Mouse (Mus musculus): Measurements from ENCODE around the gene Olfr325.
A peak's percentile ranks its signal among the peaks of the same experiment; 100 is the strongest.

The Olfr325 gene

DNA sequence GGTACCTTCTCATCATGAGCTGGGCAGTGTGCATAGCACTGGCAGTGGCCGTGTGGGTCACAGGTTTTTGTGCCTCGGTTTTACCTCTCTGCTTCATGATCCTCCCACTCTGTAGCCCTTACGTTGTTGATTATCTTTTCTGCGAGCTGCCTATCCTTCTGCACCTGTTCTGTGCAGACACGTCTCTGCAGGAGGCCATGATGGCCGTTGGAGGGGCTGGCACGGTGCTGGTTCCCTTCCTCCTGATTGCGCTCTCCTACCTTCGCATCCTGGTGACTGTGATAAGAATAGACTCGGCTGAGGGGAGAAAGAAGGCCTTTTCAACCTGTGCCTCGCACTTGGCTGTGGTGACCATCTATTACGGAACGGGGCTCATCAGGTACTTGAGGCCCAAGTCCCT lies 20.3 kb downstream of the Olfr325 start:
- Histone ChIP-seq H3K9me3 (ENCODE audit: low read length) (no peaks in the 10 kb centered on the region), H3K36me3 (ENCODE audit: insufficient read depth, low read length) (no peaks in the 10 kb centered on the region)

DNA sequence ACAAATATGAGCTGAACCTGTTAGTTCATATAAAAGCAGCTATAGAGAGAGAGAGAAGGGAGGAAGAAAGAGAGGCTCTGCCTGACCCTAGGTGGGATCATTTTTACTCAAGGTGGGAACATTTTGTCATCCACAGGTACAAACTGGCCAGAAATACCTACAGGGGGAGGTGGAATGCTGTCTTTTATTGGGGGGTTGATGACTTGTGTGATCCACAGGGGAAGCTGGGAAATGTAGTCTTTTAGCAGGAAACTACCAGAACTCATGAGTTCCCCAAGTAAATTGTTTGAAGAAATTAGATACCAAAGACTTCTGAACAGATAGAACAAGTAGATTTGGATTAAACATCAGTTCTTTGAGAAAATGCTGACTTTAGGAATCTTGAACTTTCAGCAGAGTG lies 24.5 kb downstream of the Olfr325 start:
- Histone ChIP-seq H3K27me3 (ENCODE audit: insufficient read depth, low read length) (no peaks in the 10 kb centered on the region), H3K9me3 (ENCODE audit: low read length) (no peaks in the 10 kb centered on the region), H3K4me3 (replicated peaks; ENCODE audit: low read length) (no peak overlapping the region), H3K4me1 (replicated peaks; ENCODE audit: low read depth, low read length) (peaks cover 32% of the 10 kb centered on the region), H3K36me3 (ENCODE audit: insufficient read depth, low read length) (no peaks in the 10 kb centered on the region)
- TF ChIP-seq NANOG (IDR thresholded peaks at IDR 0.05; ENCODE audit: borderline replicate concordance, low read length), result no peak

More for the DNA sequence above, 20.3 kb downstream of the Olfr325 start:
- Histone ChIP-seq H3K27me3 (ENCODE audit: insufficient read depth, low read length) (no peaks in the 10 kb centered on the region), H3K4me1 (replicated peaks; ENCODE audit: low read depth, low read length) (peaks cover 20% of the 10 kb centered on the region), H3K4me3 (replicated peaks; ENCODE audit: low read length) (no peak overlapping the region)
- TF ChIP-seq NANOG (IDR thresholded peaks at IDR 0.05; ENCODE audit: borderline replicate concordance, low read length) (no peak), CTCF (conservative IDR thresholded peaks at IDR 0.05; ENCODE audit: low read length) (no peak), POU5F1 (IDR thresholded peaks at IDR 0.05; ENCODE audit: borderline replicate concordance, low read length) (no peak)

DNA sequence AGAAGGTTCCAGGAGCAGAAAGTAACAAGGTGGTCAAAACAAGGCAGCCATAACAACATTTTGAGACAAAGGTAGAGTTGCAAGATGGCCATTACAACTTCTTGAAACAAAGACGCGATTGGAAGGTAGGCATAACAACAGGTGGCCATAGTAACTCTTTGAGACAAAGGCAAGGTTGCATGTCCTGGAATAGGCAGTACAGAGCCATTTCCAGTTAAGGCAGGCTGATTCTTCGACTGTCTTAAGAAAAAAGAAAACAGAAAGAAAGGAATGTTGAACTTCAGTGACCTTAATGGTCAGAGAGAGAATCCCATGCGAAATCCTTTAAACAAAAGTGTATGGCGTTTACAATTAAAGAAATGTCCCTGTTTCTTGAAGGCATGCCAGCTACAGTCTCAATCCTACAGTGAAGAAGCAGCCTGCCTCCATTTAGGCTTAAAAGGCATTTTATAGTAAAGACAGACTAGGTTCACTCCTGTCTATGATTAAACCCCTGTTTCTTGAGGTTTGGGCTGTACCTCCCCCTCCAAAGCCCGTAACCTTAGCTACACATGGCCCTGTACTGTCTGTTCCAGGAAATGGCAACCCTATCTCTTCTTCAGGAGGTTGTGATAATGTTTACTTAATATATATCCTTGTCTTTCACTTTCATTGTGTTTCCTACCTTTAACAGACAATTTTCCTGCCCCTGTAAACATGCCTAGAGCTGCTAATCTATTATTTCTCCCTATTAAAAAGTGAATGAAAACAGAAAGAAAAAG lies 25.4 kb downstream of the Olfr325 start:
- H3K4me3 ChIP-seq (replicated peaks; ENCODE audit: low read length), result no peak overlapping the region
- TF ChIP-seq POU5F1 (IDR thresholded peaks at IDR 0.05; ENCODE audit: borderline replicate concordance, low read length), result no peak
- TF ChIP-seq NANOG (IDR thresholded peaks at IDR 0.05; ENCODE audit: borderline replicate concordance, low read length), result peak; percentile 35; the same call in 1 of the 2 replicates
- H3K27me3 ChIP-seq (ENCODE audit: insufficient read depth, low read length), result no peaks in the 10 kb centered on the region
- no peaks in the 10 kb centered on the region for H3K36me3 ChIP-seq (ENCODE audit: insufficient read depth, low read length)
- H3K4me1 ChIP-seq (replicated peaks; ENCODE audit: low read depth, low read length), result peaks cover 32% of the 10 kb centered on the region
- H3K9me3 ChIP-seq (ENCODE audit: low read length), result no peaks in the 10 kb centered on the region

DNA sequence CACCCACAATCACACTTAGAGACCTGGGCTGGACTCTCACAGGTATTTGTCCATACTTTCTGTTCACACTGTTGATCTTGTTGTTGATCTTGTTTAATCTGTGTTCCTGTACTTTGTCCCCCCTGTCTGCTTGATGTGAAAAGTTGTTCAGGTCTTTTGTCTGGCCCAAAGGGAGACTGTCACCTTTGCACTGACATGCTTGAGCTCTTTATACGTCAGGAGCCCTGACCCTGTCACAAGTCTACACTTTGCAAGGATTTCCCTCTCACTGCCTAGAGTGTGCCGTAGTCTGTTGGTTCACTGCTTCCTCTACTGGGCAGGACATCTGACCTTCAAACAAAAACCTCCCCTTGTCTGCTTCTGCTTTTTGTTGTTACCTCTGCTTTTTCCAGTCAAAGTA lies 27.2 kb downstream of the Olfr325 start:
- Histone ChIP-seq H3K27me3 (ENCODE audit: insufficient read depth, low read length) (no peaks in the 10 kb centered on the region), H3K4me3 (replicated peaks; ENCODE audit: low read length) (no peak overlapping the region), H3K4me1 (replicated peaks; ENCODE audit: low read depth, low read length) (peaks cover 32% of the 10 kb centered on the region), H3K9me3 (ENCODE audit: low read length) (no peaks in the 10 kb centered on the region), H3K36me3 (ENCODE audit: insufficient read depth, low read length) (no peaks in the 10 kb centered on the region)
- TF ChIP-seq POU5F1 (IDR thresholded peaks at IDR 0.05; ENCODE audit: borderline replicate concordance, low read length) (no peak), CTCF (conservative IDR thresholded peaks at IDR 0.05; ENCODE audit: low read length) (no peak), NANOG (IDR thresholded peaks at IDR 0.05; ENCODE audit: borderline replicate concordance, low read length) (no peak)

DNA sequence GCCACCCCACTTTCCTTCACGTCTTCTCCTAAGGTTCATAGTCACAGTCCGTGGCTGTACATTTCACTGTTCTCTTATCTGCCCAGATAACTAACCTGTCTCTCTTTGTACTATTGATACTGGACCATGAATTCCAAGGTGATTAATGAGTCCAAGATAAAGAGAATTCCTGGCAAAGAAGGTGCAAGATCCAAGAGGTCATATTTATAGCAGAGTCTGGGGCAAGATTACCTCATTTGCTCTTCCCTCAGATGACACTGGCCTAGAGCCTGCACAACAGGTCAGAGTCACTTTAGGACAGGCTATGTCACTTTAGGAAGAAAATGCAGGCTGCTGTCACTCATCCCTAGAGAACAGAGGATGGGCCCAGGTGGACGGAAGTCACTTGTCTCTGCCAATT lies 27.7 kb downstream of the Olfr325 start:
- Histone ChIP-seq H3K27me3 (ENCODE audit: insufficient read depth, low read length) (no peaks in the 10 kb centered on the region), H3K4me1 (replicated peaks; ENCODE audit: low read depth, low read length) (peaks cover 30% of the 10 kb centered on the region), H3K9me3 (ENCODE audit: low read length) (no peaks in the 10 kb centered on the region), H3K4me3 (replicated peaks; ENCODE audit: low read length) (no peak overlapping the region), H3K36me3 (ENCODE audit: insufficient read depth, low read length) (no peaks in the 10 kb centered on the region)
- TF ChIP-seq NANOG (IDR thresholded peaks at IDR 0.05; ENCODE audit: borderline replicate concordance, low read length), result no peak
- no peak for TF ChIP-seq CTCF (conservative IDR thresholded peaks at IDR 0.05; ENCODE audit: low read length)
- no peak for TF ChIP-seq POU5F1 (IDR thresholded peaks at IDR 0.05; ENCODE audit: borderline replicate concordance, low read length)

DNA sequence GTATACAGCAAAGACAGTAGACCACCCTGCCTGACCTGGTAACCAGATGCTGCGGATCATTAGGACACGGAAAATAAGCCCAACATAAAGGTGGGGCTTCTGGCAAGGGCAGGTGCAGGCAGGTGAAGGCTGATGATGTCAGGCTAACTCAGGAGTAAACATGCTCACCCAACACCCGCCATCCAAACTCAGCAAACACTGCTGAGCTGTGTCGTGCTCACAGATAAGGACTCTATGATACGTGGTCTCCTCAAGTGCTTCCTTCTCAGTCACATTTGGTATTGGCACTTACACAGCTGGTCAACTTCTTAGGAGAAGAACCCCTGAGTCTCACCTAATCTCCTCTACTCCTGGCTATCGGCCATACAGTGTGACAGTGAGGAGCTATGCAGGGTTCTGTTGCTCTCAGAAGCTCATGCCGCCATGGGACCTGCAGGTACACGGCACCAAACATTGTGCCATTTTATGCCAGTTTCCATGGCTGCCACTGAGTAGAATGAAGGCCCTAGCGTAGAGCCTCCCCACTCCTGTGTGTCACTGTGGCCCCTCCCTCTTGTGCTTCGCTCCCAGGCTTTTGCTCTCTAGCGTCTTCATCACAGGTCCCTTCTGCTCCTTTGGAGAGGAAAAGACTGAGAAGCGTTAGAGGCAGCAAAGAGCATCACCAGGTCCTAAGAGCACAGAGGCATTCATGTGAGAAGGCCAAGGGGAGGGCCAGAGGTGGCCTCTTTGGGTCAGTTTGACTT lies 28.8 kb downstream of the Olfr325 start:
- no peaks in the 10 kb centered on the region for H3K27me3 ChIP-seq (ENCODE audit: insufficient read depth, low read length)
- H3K9me3 ChIP-seq (ENCODE audit: low read length), result no peaks in the 10 kb centered on the region
- H3K4me1 ChIP-seq (replicated peaks; ENCODE audit: low read depth, low read length), result peaks cover 27% of the 10 kb centered on the region
- H3K36me3 ChIP-seq (ENCODE audit: insufficient read depth, low read length), result no peaks in the 10 kb centered on the region
- TF ChIP-seq CTCF (conservative IDR thresholded peaks at IDR 0.05; ENCODE audit: low read length) (no peak), POU5F1 (IDR thresholded peaks at IDR 0.05; ENCODE audit: borderline replicate concordance, low read length) (no peak), NANOG (IDR thresholded peaks at IDR 0.05; ENCODE audit: borderline replicate concordance, low read length) (no peak)
- H3K4me3 ChIP-seq (replicated peaks; ENCODE audit: low read length), result no peak overlapping the region

DNA sequence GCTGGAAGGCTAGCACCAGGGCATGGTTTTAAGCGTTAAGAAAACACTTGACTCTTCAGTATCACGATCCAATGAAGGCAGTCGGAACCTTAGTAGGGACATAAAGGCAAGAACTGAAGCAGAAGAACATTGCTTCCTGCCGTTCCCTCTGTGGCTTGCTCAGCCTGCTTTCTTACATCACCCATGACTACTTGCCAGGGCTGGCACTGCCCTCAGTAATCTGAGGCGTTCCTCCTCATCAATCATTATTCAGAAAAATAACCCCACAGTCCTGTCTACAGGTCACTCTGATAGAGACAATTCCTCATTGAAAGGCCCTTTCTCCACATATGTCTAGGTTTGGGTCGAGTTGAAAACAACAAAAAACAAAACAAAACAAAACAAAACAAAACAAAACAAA lies 29.5 kb downstream of the Olfr325 start:
- Histone ChIP-seq H3K9me3 (ENCODE audit: low read length) (no peaks in the 10 kb centered on the region), H3K4me3 (replicated peaks; ENCODE audit: low read length) (no peak overlapping the region), H3K36me3 (ENCODE audit: insufficient read depth, low read length) (no peaks in the 10 kb centered on the region), H3K27me3 (ENCODE audit: insufficient read depth, low read length) (peaks cover 4% of the 10 kb centered on the region; the same call in 1 of the 2 replicates), H3K4me1 (replicated peaks; ENCODE audit: low read depth, low read length) (peaks cover 20% of the 10 kb centered on the region)
- no peak for TF ChIP-seq NANOG (IDR thresholded peaks at IDR 0.05; ENCODE audit: borderline replicate concordance, low read length)

DNA sequence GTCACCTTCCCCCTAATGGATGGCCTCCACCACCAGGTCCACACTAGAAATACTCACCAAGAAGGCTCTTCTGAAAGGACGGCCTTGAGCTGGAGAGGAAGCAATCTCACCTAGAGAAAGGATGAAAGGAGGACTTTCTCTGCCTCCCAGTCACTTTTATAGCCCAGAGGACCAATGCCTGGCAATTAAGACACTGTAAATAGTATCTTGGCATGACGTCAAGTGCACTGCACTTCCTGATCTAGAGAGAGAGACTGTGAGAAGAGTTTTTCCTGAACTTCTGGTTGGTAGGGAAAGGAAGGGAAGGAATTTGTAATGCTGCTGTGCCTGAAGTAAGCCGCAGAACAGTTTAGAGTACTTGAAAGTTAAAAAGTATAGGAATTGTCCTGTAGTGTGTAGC lies 35.8 kb downstream of the Olfr325 start:
- no peaks in the 10 kb centered on the region for H3K36me3 ChIP-seq (ENCODE audit: insufficient read depth, low read length)
- no peaks in the 10 kb centered on the region for H3K9me3 ChIP-seq (ENCODE audit: low read length)
- peaks cover 4% of the 10 kb centered on the region; the same call in 1 of the 2 replicates for H3K27me3 ChIP-seq (ENCODE audit: insufficient read depth, low read length)
- no peak overlapping the region for H3K4me3 ChIP-seq (replicated peaks; ENCODE audit: low read length)
- TF ChIP-seq POU5F1 (IDR thresholded peaks at IDR 0.05; ENCODE audit: borderline replicate concordance, low read length) (no peak), CTCF (conservative IDR thresholded peaks at IDR 0.05; ENCODE audit: low read length) (no peak), NANOG (IDR thresholded peaks at IDR 0.05; ENCODE audit: borderline replicate concordance, low read length) (no peak)
- H3K4me1 ChIP-seq (replicated peaks; ENCODE audit: low read depth, low read length), result no peaks in the 10 kb centered on the region

All from E14TG2a.4 (cell line).